Mouse (Mus musculus): Measurements from ENCODE around the gene Magix.
"Not testable (repeated sequence)": the region's sequence is repeated elsewhere in the genome, so short reads cannot be mapped to it uniquely, and the experiment has no call there.

Magix gene

GRCm38 (mm10) chrX:7680864-7681263 lies at the start of gene Magix:
Magix (minus strand) TSS chrX:7681251.
- no peak for DNase-seq (ENCODE audit: low spot score in 2 of 2)

GRCm38 (mm10) chrX:7728922-7729265 lies 47.8 kb upstream of the Magix start:
- no peak for DNase-seq (ENCODE audit: low spot score in 2 of 2)

DNA sequence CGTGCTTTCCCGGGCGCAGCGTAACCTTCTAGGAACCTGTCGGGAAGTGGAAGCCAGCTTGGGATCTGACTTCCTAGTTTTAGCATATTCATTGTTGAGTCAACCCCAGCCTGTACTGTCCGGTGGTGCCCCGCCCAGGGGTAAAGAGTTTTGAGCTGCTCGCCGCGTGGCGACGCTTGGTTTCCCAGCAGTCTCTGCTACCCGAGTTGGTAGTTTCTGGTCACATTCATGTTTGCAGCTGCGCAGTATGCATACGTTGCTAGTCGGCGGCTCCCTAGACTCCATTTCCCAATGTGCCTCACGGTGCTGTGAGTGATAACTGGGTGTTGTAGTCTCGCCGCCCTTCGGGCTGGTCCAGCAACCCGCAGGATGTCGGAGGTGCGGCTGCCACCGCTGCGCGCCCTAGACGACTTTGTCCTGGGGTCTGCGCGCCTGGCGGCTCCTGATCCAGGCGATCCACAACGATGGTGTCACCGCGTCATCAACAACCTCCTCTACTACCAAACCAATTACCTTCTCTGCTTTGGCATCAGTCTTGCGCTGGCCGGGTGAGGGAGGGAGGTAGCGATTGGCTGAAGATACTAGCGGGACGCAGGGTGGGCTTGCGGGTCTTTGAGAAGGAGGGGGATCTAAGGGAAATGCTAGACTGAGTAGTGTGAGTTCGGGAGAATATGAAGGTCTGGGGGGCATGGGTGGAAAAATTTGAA lies 47.3 kb upstream of the Magix start, which contains the start of gene Praf2:
Gene Praf2 (plus strand): TSS at position 225 of the 707 bp plus-strand sequence.
- peak; percentile 84 to 91 for DNase-seq (ENCODE audit: low spot score in 2 of 2)

GRCm38 (mm10) chrX:7727176-7727575 lies 46.1 kb upstream of the Magix start:
- DNase-seq (ENCODE audit: low spot score in 2 of 2), result no peak

DNA sequence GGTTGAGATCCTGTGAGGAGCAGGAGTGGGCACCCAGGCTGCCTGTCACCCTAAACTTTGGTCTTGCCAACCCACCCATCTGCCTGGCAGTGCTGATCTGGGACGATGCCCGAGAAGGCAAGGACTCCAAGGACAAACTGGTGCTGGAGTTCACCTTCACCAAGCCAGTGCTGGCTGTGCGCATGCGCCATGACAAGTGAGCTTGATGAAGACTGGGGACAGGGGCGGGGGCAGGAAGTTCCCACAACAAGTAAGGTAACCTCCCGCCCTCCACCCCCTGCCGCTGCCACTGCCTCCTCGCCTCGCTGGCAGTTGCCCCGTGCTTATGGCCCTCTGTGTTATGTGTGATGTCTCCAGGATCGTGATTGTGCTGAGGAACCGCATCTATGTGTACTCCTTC lies 44.8 kb upstream of the Magix start:
- no peak for DNase-seq (ENCODE audit: low spot score in 2 of 2)

GRCm38 (mm10) chrX:7724135-7724534 lies 43.1 kb upstream of the Magix start:
- DNase-seq (ENCODE audit: low spot score in 2 of 2), result no peak

- DNase-seq (ENCODE audit: low spot score in 2 of 2), result no peak
Observed at GRCm38 (mm10) chrX:7722691-7723090, 41.6 kb upstream of the Magix start.

GRCm38 (mm10) chrX:7722282-7722611 lies 41.2 kb upstream of the Magix start:
- no peak for DNase-seq (ENCODE audit: low spot score in 2 of 2)

- DNase-seq (ENCODE audit: low spot score in 2 of 2), result peak; percentile 58 to 76
Observed at GRCm38 (mm10) chrX:7721514-7722281, 40.6 kb upstream of the Magix start, which contains the start of gene Gm45208. Gm45208 (plus strand) TSS chrX:7722245.

DNA sequence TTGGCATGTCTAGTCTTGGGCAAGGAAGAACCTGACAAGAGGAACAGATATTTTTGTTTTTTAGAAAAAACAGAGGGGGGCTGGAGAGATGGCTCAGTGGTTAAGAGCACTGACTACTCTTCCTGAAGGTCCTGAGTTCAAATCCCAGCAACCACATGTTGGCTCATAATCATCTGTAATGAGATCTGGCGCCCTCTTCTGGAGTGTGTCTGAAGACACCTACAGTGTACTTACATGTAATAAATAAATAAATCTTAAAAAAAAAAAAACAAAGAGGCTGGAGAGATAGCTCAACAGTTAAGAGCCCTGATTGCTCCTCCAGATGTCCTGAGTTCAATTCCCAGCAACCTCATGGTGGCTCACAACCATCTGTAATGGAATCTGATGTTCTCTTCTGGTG lies 35.0 kb upstream of the Magix start:
- not testable (repeated sequence) for DNase-seq (ENCODE audit: low spot score in 2 of 2)

- peak; percentile 97 for DNase-seq (ENCODE audit: low spot score in 2 of 2)
Observed at GRCm38 (mm10) chrX:7714135-7714899, 33.3 kb upstream of the Magix start, which contains the start of gene Wdr45. Wdr45 (plus strand) TSS chrX:7714333.

GRCm38 (mm10) chrX:7713764-7714134 lies 32.7 kb upstream of the Magix start:
- DNase-seq (ENCODE audit: low spot score in 2 of 2), result not testable (repeated sequence)

DNA sequence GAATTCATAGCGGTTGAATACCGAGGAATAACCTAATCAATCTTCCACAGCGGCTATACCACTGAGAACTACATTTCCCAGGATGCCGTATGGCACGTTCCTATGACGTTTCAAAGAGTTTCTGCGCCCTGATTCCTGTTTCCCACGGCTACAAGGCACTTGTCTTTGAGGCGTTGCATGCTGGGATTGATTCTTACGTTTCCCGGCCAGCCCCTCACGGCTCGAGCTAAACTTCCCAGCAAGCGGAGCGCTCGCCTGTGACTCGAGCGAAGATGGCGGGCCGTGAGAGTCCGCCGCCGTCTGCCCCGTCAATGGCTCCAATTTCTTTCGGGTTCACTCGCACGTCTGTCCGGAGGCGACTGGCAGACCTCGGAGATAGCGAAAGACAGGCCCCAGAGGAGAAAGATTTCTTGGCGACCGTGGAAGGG lies 15.9 kb upstream of the Magix start, which contains the start of gene Gpkow:
Gene Gpkow (plus strand): TSS at position 178 of the 428 bp plus-strand sequence.
- DNase-seq (ENCODE audit: low spot score in 2 of 2), result peak; percentile 88 to 93

GRCm38 (mm10) chrX:7696520-7696919 lies 15.5 kb upstream of the Magix start:
- no peak for DNase-seq (ENCODE audit: low spot score in 2 of 2)

DNA sequence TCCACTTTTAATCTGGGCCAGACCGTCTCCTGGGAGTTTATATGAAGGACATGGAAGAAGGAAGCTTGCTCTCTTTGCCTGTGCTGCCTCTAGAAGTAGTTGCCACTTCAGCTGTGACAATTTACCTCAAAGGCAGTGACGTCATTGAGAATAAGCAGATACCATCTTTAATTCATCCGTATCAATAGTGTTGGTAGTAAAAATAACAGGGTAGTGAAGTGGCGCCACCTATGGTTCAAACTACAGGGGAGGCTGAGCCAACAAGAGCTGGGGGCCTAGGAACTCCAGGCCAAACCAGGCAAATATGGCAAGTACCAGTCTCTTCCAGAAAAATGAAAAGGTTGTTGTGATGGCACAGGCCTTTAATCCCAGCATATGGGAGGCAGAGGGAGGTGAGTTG lies 11.8 kb upstream of the Magix start:
- no peak for DNase-seq (ENCODE audit: low spot score in 2 of 2)

GRCm38 (mm10) chrX:7690486-7690885 lies 9.4 kb upstream of the Magix start:
- DNase-seq (ENCODE audit: low spot score in 2 of 2), result no peak

GRCm38 (mm10) chrX:7688321-7688720 lies 7.3 kb upstream of the Magix start:
- no peak for DNase-seq (ENCODE audit: low spot score in 2 of 2)

DNA sequence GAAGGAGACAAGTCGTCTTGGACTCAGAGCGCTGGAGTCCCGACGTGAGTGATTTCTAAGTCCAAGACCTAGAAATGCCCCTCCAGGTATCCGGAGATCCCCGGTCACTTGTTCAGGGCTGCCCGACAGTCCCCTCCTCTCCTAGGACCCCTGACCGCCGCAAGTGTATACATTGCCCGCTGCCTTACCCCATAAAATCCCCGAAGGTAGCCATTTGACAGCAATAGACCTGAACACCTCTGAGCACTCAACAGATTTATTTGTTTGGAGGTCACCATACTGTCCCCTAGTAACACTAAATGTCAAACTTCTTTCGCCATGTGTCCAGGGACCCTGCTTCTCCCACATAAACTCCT lies 1.0 kb downstream of the Magix start:
- no peak for DNase-seq (ENCODE audit: low spot score in 2 of 2)

DNA sequence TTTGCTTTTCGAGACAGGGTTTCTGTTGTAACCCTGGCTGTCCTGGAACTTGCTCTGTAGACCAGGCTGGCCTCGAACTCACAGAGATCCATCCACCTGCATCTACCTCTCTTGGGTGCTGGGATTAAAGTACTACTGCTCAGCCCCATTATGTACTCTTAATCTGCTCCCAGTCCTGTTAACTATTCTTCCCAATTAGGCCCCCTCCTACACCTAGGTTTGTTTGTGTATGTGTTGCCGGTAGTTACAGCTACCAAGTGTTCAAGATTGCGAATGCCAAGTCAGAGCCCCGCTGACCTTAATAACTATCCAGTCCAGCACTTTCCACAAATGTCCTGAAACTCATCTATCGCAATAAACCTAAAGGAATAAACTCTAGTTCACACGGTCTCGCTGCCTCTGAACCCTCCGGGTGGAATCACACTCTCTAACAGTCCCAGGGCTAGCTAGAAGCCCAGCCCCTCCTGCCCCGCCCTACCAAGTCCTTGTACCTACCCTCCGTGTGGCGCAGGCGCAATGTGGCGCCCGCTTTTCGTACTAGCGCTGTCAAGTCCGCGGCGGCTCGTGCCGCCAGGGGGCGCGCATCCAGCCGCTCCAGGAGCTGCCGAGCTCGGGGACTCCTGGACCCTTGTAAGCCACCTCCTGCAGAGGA lies 1.5 kb downstream of the Magix start:
- peak; percentile 83 to 86 for DNase-seq (ENCODE audit: low spot score in 2 of 2)

DNA sequence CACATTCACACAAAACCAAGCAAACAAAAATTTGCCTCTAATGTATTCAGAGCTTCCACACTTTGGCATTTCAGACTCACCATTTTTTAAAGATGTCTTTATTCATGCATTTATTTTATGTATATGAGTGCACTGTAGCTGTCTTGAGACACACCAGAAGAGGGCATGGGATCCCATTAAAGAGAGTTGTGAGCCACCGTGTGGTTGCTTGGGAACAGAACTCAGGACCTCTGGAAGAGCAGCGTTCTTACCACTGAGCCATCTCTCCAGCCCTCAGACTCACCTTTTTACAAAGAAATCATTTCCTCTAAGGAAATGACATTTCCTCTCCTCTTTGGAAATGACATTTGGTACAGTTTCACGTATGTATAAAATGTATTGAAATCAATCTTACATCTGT lies 2.1 kb downstream of the Magix start:
- DNase-seq (ENCODE audit: low spot score in 2 of 2), result no peak

GRCm38 (mm10) chrX:7675001-7675380 lies 6.1 kb downstream of the Magix start:
- DNase-seq (ENCODE audit: low spot score in 2 of 2), result no peak
